In the genomic region with DNA sequence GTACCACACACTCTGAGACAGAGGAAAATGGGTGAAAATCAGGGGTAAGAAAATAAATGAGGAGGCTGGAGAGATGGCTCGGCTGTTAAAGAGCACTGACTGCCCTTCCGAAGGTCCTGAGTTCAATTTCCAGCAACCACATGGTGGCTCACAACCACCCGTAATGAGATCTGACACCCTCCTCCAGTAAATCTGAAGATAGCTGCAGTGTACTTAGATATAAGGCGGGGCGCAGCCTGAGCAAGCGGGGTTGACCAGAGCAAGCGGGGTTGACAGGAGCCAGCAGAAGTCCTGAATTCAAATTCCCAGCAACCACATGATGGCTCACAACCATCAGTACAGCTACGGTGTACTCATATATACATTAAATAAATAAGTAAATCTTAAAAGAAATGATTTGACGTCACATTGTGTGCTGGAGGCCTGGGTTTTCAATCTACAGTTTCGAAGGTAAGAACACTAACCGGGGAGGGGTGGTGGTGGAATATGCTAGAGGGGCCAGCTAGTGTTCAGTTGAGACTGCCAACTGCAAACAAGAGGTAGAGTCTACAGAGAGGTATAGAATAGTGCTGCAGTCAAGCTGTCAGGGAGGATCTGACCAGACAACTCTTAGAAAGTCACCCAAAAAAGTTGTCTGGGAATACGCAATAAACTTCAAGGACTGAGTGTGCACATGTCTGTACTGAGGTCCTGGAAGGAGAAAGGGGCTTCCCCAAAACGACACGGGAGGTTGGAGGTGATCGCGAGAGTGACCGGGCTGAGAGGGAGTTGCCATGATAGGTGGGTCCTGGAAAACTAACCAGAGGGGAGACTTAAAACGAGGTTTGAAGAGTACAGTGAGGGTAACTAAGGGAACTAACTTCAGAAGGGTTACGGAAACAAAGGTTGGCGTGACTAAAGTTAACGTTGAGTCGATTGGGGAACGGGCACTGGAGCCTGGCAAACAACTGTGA, we compare ENCODE assay signal across 8 mouse cellular contexts. TPM values are rescaled to one million over a fixed set of nuclear protein-coding genes. Genes with fewer than 3 reads are reported as not detected.
DNase-seq lines count a peak whose midpoint lies in the region; ATAC-seq and TF ChIP-seq lines count a peak whose summit lies in the region.

No protein-coding gene starts in this region.

- no peaks in the 10 kb centered on the region for H3K27me3 ChIP-seq in kidney, embryonic 14.5 days (ENCODE audit: control insufficient read depth, insufficient read depth, low read length)
- H3K27me3 ChIP-seq in forebrain, embryonic 14.5 days (replicated peaks; ENCODE audit: control insufficient read depth, insufficient read depth, low read length), result no peaks in the 10 kb centered on the region
- H3K27me3 ChIP-seq in liver, adult 2 months (ENCODE audit: control insufficient read depth, insufficient read depth, low read length), result no peaks in the 10 kb centered on the region

- TF ChIP-seq POLR2A in liver, adult 2 months (IDR thresholded peaks at IDR 0.05; ENCODE audit: extremely low read depth, insufficient read depth, low read length), result no peak

- no peak for DNase-seq in kidney, postnatal 10 days
- peak; percentile 93 for DNase-seq in R1 (ENCODE audit: low read depth, low spot score)
- DNase-seq in forebrain, embryonic 14.5 days (ENCODE audit: low spot score), result no peak
- peak; percentile 36 for DNase-seq in liver, adult 2 months (ENCODE audit: extremely low read depth, low read depth, low spot score)
- DNase-seq in retina, embryonic 14.5 days (ENCODE audit: low spot score), result peak; percentile 66
- DNase-seq in left cerebral cortex, adult 18-20 months (ENCODE audit: low spot score in 2 of 2), result no peak
- no peak for DNase-seq in layer of hippocampus, adult 11-12 months (ENCODE audit: low spot score)

- 37% methylated on average over 23 of the region's 23 CpGs for WGBS in kidney, embryonic 14.5 days
- WGBS in forebrain, embryonic 14.5 days, result 37% methylated on average over 23 of the region's 23 CpGs
- WGBS in liver, adult 2 months, result 28% methylated on average over 23 of the region's 23 CpGs

- no peaks in the 10 kb centered on the region for H3K9me3 ChIP-seq in kidney, embryonic 14.5 days (ENCODE audit: control insufficient read depth, low read length)
- H3K9me3 ChIP-seq in forebrain, embryonic 14.5 days (replicated peaks; ENCODE audit: control insufficient read depth, low read length), result no peaks in the 10 kb centered on the region

- H3K36me3 ChIP-seq in kidney, embryonic 14.5 days (ENCODE audit: control insufficient read depth, insufficient read depth, low read length), result peaks cover 38% of the 10 kb centered on the region
- peaks cover 34% of the 10 kb centered on the region for H3K36me3 ChIP-seq in forebrain, embryonic 14.5 days (ENCODE audit: control insufficient read depth, insufficient read depth, low read length)
- peaks cover 24% of the 10 kb centered on the region for H3K36me3 ChIP-seq in liver, adult 2 months (ENCODE audit: control insufficient read depth, insufficient read depth, low read length)

- peaks cover 8% of the 10 kb centered on the region for H3K4me1 ChIP-seq in kidney, embryonic 14.5 days (ENCODE audit: control insufficient read depth, insufficient read depth, low read length)
- H3K4me1 ChIP-seq in forebrain, embryonic 14.5 days (ENCODE audit: control insufficient read depth, insufficient read depth, low read length), result peaks cover 5% of the 10 kb centered on the region; the same call in 1 of the 2 replicates
- peaks cover 8% of the 10 kb centered on the region for H3K4me1 ChIP-seq in liver, adult 2 months (ENCODE audit: control insufficient read depth, insufficient read depth, low read length)

- peak; percentile 44 for ATAC-seq in kidney, embryonic 14.5 days (ENCODE audit: low FRiP score, low TSS enrichment)
- peak; percentile 33; the same call in 1 of the 2 replicates for ATAC-seq in forebrain, embryonic 14.5 days

- peak overlapping the region; percentile 87 for H3K9ac ChIP-seq in kidney, embryonic 14.5 days (ENCODE audit: low read depth, low read length)
- H3K9ac ChIP-seq in forebrain, embryonic 14.5 days (ENCODE audit: low read length), result peak overlapping the region; percentile 80
- peak overlapping the region; percentile 88 for H3K9ac ChIP-seq in liver, adult 2 months (ENCODE audit: low read depth, low read length)

- peak overlapping the region; percentile 83 for H3K4me3 ChIP-seq in kidney, embryonic 14.5 days (ENCODE audit: low read length)
- H3K4me3 ChIP-seq in forebrain, embryonic 14.5 days (ENCODE audit: low read depth, low read length), result peak overlapping the region; percentile 65
- H3K4me3 ChIP-seq in liver, adult 2 months (ENCODE audit: insufficient read depth, low read depth, low read length), result peak overlapping the region; percentile 77

- H3K4me2 ChIP-seq in kidney, embryonic 14.5 days (replicated peaks; ENCODE audit: low read depth, low read length), result peak overlapping the region; percentile 66
- H3K4me2 ChIP-seq in forebrain, embryonic 14.5 days (ENCODE audit: low read length), result peak overlapping the region; percentile 84

- H3K79me2 ChIP-seq in liver, adult 2 months (ENCODE audit: control insufficient read depth, insufficient read depth, low read length), result peaks cover 6% of the 10 kb centered on the region; the same call in 1 of the 2 replicates

- peak overlapping the region; percentile 74; the same call in 1 of the 2 replicates for H3K27ac ChIP-seq in kidney, embryonic 14.5 days (ENCODE audit: low read depth, low read length)
- peak overlapping the region; percentile 58; the same call in 1 of the 2 replicates for H3K27ac ChIP-seq in forebrain, embryonic 14.5 days (ENCODE audit: low read depth, low read length)
- H3K27ac ChIP-seq in liver, adult 2 months (replicated peaks; ENCODE audit: insufficient read depth, low read depth, low read length), result peak overlapping the region; percentile 79

- TF ChIP-seq CTCF in liver, adult 2 months (IDR thresholded peaks at IDR 0.05; ENCODE audit: low read depth, low read length), result no peak

RNA-seq across cellular contexts. Expression of a gene that starts 0.8 kb away (rescaled TPM):
- polyA plus RNA-seq in kidney, embryonic 14.5 days (2014; fragmentation: Nextera tagmentation; extraction: Ambion mirVana), result 93.9 and 146 TPM in 2 replicates
- polyA plus RNA-seq in forebrain, embryonic 14.5 days (2014; fragmentation: Nextera tagmentation; extraction: Ambion mirVana), result 124 and 135 TPM in 2 replicates
- 59.6 and 67.3 TPM in 2 replicates for total RNA-seq in liver, adult 2 months (2014; rRNA removed)
- 65.6 and 70.7 TPM in 2 replicates for polyA plus RNA-seq in liver, adult 2 months (2012; rRNA removed)
- 10 to 100 TPM; 53.3 to 57.9 TPM for total RNA-seq in left cerebral cortex, adult 18-20 months (2021)

RNA-seq across cellular contexts. Expression of a gene that starts 11.0 kb away (rescaled TPM):
- polyA plus RNA-seq in kidney, embryonic 14.5 days (2014; fragmentation: Nextera tagmentation; extraction: Ambion mirVana), result 3.0 and 3.1 TPM in 2 replicates
- 0.70 and 1.2 TPM in 2 replicates for polyA plus RNA-seq in forebrain, embryonic 14.5 days (2014; fragmentation: Nextera tagmentation; extraction: Ambion mirVana)
- 1.5 and 2.0 TPM in 2 replicates for total RNA-seq in liver, adult 2 months (2014; rRNA removed)
- 1.8 and 2.1 TPM in 2 replicates for polyA plus RNA-seq in liver, adult 2 months (2012; rRNA removed)
- 1 to 10 TPM; 1.1 TPM for total RNA-seq in left cerebral cortex, adult 18-20 months (2021)

RNA-seq across cellular contexts. Expression of a gene that starts 22.0 kb away (rescaled TPM):
- 16.2 and 22.3 TPM in 2 replicates for polyA plus RNA-seq in kidney, embryonic 14.5 days (2014; fragmentation: Nextera tagmentation; extraction: Ambion mirVana)
- polyA plus RNA-seq in forebrain, embryonic 14.5 days (2014; fragmentation: Nextera tagmentation; extraction: Ambion mirVana), result 8.4 and 11.2 TPM in 2 replicates
- 1.0 and 2.6 TPM in 2 replicates for total RNA-seq in liver, adult 2 months (2014; rRNA removed)
- polyA plus RNA-seq in liver, adult 2 months (2012; rRNA removed), result 14.4 and 19.2 TPM in 2 replicates
- total RNA-seq in left cerebral cortex, adult 18-20 months (2021), result 10 to 100 TPM; 43.5 to 46.3 TPM

RNA-seq across cellular contexts. Expression of a gene that starts 31.0 kb away (rescaled TPM):
- 8.2 and 9.2 TPM in 2 replicates for polyA plus RNA-seq in kidney, embryonic 14.5 days (2014; fragmentation: Nextera tagmentation; extraction: Ambion mirVana)
- polyA plus RNA-seq in forebrain, embryonic 14.5 days (2014; fragmentation: Nextera tagmentation; extraction: Ambion mirVana), result 0.55 and 1.0 TPM in 2 replicates
- not detected in 2 replicates for total RNA-seq in liver, adult 2 months (2014; rRNA removed)
- polyA plus RNA-seq in liver, adult 2 months (2012; rRNA removed), result 0.04 TPM in 2 replicates
- 1 to 10 TPM; 3.0 to 4.4 TPM for total RNA-seq in left cerebral cortex, adult 18-20 months (2021)

RNA-seq across cellular contexts. Expression of a gene that starts 43.4 kb away (rescaled TPM):
- polyA plus RNA-seq in kidney, embryonic 14.5 days (2014; fragmentation: Nextera tagmentation; extraction: Ambion mirVana), result 0.07 and 0.08 TPM in 2 replicates
- not detected in 2 replicates for polyA plus RNA-seq in forebrain, embryonic 14.5 days (2014; fragmentation: Nextera tagmentation; extraction: Ambion mirVana)
- total RNA-seq in liver, adult 2 months (2014; rRNA removed), result 4.8 and 7.5 TPM in 2 replicates
- 20.8 and 22.6 TPM in 2 replicates for polyA plus RNA-seq in liver, adult 2 months (2012; rRNA removed)
- total RNA-seq in left cerebral cortex, adult 18-20 months (2021), result under 1 TPM; 0.07 to 0.14 TPM

Comparison
In these comparisons a context has a peak if more than half of its experiments do, and no peak if none do; other contexts are left out.
1. DNase-seq: peak in R1 (single experiment), liver, adult 2 months (single experiment) and retina, embryonic 14.5 days (single experiment); none in kidney, postnatal 10 days (single experiment), forebrain, embryonic 14.5 days (single experiment), left cerebral cortex, adult 18-20 months (0 of 2) and layer of hippocampus, adult 11-12 months (single experiment).
2. Peak in every context shown above with its lines, with median percentiles within 50 percentile points of each other: H3K27ac ChIP-seq, H3K4me3 ChIP-seq and H3K9ac ChIP-seq.